Mouse (Mus musculus) megakaryocyte, adult 5-6 weeks (primary cell): ENCODE results near the gene Ccl3. TPM values are rescaled to one million over a fixed set of nuclear protein-coding genes. Genes with fewer than 3 reads are reported as not detected.
A peak's percentile ranks its signal among the peaks of the same experiment; 100 is the strongest.

Experiments used
- ATAC-seq: 2 replicates; pipeline ENCODE4 v1.8.0; 2016; ENCODE audit warnings: mild to moderate bottlenecking, inconsistent platforms; ENCODE audit not compliant: poor library complexity, severe bottlenecking
- total RNA-seq, 2 experiments: library from RNA; stranded (forward) in 1 of 2; stranded (reverse) in 1 of 2; fragments of 153-499, 151-499 nt in 1 of 2; fragments of 221-1000, 200-1000 nt in 1 of 2; gene quantifications; 2 replicates each; pipeline versions ENCODE4 v1.2.3 to v1.2.4; 2015 to 2017

Ccl3 gene
- total RNA-seq, 2 experiments from 2014 or later: 222 to 403 TPM

DNA sequence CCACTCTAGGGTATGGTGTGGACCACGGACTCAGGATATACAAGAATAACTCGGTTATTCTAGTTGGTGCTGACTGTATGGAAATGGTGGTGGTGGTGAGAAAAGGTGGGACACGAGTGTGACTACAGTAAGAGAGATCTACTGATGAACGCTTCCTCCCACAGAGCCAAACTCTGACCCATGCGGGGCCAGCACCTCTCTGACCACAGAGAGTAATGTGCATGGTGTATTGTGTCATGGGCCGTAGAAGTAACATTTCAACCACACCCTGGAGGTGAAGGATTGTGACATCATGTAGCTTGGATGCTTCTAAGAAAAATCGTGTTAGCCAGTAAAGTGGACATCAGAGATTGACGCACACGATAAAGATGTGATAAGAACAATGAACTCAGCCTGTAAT, 20.3 kb downstream of the Ccl3 start:
- ATAC-seq: peak; percentile 89

DNA sequence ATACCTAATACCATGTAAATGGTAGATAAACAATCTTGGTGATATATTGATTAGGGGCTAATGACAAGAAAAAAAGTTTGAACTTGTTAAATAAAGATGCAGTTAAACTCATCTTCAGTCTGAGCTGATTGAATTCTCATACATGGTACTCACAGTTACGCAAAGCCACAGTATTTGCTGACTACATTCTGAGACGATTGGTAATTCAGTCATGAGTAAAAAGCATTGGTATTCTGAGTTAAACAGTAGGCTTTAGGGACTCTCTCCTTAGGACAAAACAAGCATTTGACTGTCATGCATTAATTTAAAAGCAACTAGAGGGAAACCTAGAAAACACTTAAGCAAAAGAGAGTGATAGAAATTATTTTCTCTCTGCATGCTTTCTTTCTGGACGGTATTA, 25.6 kb downstream of the Ccl3 start:
- ATAC-seq: no peak

DNA sequence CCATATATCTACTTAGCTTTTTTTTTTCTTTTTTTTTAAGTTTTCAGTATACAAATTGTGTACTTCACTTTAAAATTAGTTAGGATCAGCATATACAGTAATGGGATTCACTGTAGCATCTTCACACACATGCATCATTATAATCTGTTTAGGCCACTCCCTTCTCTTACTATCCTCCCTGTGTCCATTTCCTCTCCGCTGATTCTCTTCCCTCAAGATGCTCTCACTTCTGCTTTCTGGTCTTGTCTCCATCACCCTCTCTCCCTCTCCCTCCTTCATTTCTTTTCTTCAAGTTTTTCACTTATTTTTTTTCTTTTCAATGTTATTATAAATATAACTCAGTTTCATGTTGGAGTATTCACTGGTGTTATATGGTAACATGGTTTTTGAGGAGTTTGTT, 30.1 kb downstream of the Ccl3 start:
- ATAC-seq: peak; percentile 63

DNA sequence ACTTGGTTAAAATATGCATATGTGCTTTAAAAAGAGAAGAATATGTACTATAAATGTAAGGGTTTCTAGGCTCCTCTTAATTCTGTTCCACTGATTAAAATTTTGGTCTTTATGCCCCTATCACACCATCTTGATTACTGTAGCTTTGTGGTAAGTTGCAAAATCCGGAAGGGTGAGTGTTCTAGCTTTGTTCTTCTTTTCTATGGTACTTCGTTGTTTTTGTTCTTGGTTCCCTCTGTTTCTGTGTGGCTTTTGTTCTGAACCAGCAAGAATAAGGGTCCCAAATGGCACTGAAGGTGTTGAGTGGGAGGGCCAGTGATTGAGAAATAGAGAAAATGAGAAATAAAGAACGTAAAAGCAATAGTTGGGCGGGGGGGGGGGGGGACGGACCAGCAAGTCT, 30.9 kb downstream of the Ccl3 start:
- peak; percentile 73 for ATAC-seq

DNA sequence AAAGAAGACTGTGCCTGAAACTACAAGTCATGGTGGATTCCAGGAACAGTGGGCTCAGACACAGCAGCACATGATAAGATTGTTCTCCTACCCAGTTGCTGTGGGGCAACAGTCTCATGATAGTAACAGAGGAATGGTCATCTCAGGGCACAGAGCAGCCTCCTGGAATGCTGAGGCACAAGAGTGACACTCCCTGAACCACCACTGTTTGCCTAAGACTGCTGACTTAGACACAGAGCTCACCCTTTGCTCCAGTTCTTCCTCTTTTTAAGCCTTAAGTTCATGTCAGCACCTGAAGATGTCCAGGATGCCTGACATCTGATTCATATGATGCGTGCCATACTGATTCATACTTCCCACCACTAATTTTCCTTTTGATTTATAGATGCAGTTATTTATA, 32.6 kb downstream of the Ccl3 start:
- peak; percentile 77 for ATAC-seq

DNA sequence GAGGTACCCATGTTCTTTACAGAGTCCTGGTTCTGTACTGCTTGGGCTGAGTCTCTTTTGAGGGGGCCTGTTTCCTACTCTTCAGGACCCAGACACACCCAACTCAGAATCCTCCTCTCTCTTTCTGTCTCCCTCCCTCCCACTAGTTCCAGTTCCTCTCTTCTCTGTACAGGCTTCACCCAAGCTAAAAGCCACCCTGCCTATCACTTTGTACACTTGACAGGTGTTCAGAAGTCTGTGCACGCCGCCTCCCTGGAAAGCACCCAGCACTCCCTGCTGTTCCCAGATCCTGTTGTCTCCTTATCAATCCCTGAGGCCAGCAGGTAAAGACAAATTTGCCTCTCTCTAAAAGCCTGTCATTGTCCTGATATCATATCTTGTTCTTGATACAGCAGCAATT, 38.3 kb downstream of the Ccl3 start:
- ATAC-seq: peak; percentile 66

DNA sequence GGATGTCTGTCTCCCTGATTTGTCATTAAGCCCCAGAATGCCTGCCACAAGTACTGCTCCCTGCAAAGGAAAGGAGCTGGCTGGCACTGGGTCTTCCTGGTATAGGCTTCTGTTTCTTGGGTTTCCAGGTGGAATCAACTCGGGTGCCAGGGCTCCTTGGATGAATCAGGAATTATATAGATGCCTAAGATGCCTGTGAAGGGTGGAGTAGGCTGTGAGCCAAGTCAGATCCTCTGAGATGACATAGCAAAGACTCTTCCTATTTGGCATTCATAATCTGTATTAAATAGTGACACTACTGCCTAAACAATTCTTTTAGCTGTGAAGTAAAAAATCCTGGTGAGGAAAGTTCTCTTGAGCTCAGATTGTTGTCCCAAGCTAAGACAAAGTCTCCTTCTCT, 42.8 kb downstream of the Ccl3 start:
- no peak for ATAC-seq

DNA sequence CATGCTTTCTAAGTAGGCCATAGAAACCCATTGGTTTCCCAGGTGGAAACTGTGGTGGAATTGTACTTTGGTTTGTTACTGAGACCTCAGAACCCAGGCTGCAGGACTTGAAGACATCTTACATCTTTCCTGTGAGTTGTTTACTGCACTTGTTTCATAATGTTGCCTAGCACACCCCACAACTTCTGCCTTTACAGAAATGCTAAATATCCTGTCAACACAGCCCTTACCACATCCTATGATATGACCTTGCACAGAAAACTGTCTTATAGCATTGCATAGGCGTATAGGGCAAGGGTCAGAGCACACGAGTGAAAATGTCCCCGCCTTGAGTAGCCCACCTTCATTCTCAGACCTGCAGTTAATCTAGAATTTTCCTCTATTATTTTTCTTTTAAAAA, 43.6 kb downstream of the Ccl3 start:
- peak; percentile 79 for ATAC-seq

DNA sequence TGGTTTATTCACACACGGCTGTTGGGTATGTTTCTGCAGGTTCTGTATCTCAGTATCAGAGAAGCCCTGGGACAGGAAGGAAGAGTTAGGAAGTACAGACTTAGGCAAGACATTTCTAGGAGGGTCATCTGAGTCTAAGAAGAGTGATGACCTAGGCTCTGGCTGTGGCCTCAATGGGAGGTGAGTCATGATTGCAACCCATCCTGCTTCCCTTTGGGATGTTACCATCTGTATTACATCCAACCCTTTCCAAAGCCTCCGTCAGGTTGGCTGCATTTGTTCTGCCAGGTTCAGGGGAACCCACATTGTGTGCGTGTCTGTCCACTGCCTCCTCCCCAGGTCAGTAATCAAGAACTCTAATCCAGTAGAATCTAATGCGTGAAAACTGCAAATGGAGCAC, 44.5 kb downstream of the Ccl3 start:
- ATAC-seq: peak; percentile 64

DNA sequence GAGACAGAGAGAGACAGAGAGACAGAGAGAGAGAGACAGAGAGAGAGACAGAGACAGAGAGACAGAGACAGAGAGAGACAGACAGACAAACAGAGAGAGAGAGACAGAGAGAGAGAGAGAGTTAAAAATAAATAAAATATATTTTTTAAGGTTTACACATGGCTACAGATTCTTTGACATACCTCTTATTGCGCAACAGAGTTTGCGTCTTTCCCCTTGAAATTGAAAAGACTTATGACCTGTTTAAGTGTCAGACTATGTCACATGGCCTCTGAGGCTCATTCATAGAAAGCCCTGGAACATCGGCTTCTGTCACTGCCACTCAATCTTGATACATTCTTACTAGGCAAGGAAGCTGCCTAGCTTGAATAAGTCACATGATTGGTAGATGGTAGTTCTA, 45.8 kb downstream of the Ccl3 start:
- ATAC-seq: no peak

DNA sequence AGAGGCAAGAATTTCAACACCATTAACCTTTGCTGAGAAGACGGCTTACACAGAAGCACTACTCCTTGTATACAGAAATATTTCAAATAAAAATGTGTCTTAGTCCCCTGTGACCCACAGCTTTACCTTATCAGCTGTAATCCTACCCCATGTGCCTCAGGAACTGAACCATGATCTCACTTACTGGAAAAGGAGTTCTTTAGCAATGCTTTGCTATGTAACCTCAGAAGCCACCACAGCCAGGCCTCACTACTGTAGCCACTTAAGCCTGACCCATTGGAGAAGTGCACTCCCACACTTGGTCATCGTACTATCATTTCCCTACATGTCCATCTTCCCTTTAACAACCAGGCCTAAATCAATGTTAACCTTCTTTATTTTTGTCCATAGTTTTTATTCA, 48.6 kb downstream of the Ccl3 start:
- ATAC-seq: peak; percentile 19

DNA sequence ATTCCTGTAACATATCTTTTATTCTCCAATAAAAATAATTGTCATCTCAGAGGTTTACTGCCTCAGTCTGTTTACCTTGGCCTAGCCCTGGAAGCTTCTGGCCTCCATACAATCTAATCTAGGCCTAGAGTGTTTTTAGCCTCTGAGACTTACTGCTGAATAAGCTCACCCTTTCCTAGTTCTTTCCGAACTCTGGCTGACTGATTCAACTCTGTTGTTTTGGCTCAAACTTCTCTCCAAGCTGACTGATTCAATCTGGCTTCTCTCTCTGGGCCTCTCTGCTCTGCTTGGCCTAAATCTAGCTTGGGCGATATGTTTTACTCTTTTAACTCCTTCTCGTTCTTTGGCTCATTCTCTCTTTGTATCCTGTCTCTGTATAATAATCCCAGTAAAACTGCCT, 50.2 kb downstream of the Ccl3 start:
- ATAC-seq: no peak

DNA sequence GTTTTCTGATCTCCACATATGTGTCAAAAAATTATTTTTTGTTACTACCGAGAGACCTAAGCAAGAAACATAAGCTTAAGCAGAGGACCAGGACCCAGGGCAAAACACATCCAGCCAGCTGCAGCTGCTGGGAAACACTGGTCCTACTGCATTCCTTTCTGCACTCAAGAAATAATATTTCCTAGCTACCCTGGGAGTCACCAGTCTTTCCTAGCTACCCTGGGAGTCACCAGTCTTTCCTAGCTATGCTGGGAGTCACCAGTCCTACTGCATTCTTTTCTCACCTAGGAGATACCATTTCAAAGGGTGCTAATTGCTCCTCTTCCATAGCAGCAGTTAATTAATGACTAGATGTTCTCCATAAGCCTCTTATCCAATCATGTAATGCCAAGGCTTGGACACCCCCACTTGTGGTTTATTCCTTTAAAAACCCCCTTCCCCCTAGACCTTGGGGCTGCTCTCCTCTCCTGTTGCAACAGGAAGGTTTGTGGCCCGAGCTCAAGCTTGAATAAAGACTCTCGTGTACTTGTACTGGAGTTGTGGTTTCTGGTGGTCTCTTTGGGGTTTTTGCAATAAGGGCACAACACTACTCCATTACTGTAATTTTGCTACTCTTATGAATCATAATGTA, 50.8 kb downstream of the Ccl3 start:
- ATAC-seq: no peak

Other genes starting within 250 kb of the Ccl3 start
- gene Rasl10b, start 240.2 kb downstream of the Ccl3 start, total RNA-seq (2015): not detected in 2 replicates
- gene Rasl10b, start 240.2 kb downstream of the Ccl3 start, total RNA-seq (2017): not detected in 2 replicates
- not detected in 2 replicates for gene Gas2l2, start 219.9 kb downstream of the Ccl3 start, total RNA-seq (2015)
- gene Gas2l2, start 219.9 kb downstream of the Ccl3 start, total RNA-seq (2017): not detected in 2 replicates
- 19.7 and 21.4 TPM in 2 replicates for gene 1700020L24Rik, start 211.7 kb downstream of the Ccl3 start, total RNA-seq (2015)
- gene 1700020L24Rik, start 211.7 kb downstream of the Ccl3 start, total RNA-seq (2017): 44.8 and 55.4 TPM in 2 replicates
- gene Mmp28, start 186.3 kb downstream of the Ccl3 start, total RNA-seq (2015): 6.2 and 8.9 TPM in 2 replicates
- 3.0 and 4.1 TPM in 2 replicates for gene Mmp28, start 186.3 kb downstream of the Ccl3 start, total RNA-seq (2017)
- gene Taf15, start 176.3 kb downstream of the Ccl3 start, total RNA-seq (2015): 44.8 and 54.0 TPM in 2 replicates
- gene Taf15, start 176.3 kb downstream of the Ccl3 start, total RNA-seq (2017): 37.4 and 39.2 TPM in 2 replicates
- not detected in 2 replicates for gene Heatr9, start 127.2 kb downstream of the Ccl3 start, total RNA-seq (2015)
- gene Heatr9, start 127.2 kb downstream of the Ccl3 start, total RNA-seq (2017): not detected in 2 replicates
- 32.1 and 70.7 TPM in 2 replicates for gene Ccl5, start 118.8 kb downstream of the Ccl3 start, total RNA-seq (2015)
- gene Ccl5, start 118.8 kb downstream of the Ccl3 start, total RNA-seq (2017): 7.2 and 11.1 TPM in 2 replicates
- 447 and 459 TPM in 2 replicates for gene Ccl9, start 70.7 kb downstream of the Ccl3 start, total RNA-seq (2015)
- gene Ccl9, start 70.7 kb downstream of the Ccl3 start, total RNA-seq (2017): 282 and 303 TPM in 2 replicates
- 916 and 950 TPM in 2 replicates for gene Ccl6, start 56.3 kb downstream of the Ccl3 start, total RNA-seq (2015)
- gene Ccl6, start 56.3 kb downstream of the Ccl3 start, total RNA-seq (2017): 592 and 639 TPM in 2 replicates
- gene Rpl9-ps1, start 3.7 kb downstream of the Ccl3 start, total RNA-seq (2015): 1.0 TPM in 1 of 2 replicates, not detected in the other
- gene Rpl9-ps1, start 3.7 kb downstream of the Ccl3 start, total RNA-seq (2017): not detected in 2 replicates
- gene Ccl4, start 13.2 kb upstream of the Ccl3 start, total RNA-seq (2015): 36.0 and 59.5 TPM in 2 replicates
- gene Ccl4, start 13.2 kb upstream of the Ccl3 start, total RNA-seq (2017): 36.2 and 51.5 TPM in 2 replicates
- 379 and 412 TPM in 2 replicates for gene Wfdc17, start 54.6 kb upstream of the Ccl3 start, total RNA-seq (2015)
- 127 and 155 TPM in 2 replicates for gene Wfdc17, start 54.6 kb upstream of the Ccl3 start, total RNA-seq (2017)
- gene Wfdc18, start 59.7 kb upstream of the Ccl3 start, total RNA-seq (2015): 1.4 and 6.2 TPM in 2 replicates
- 1.3 and 3.9 TPM in 2 replicates for gene Wfdc18, start 59.7 kb upstream of the Ccl3 start, total RNA-seq (2017)
- gene Wfdc21, start 97.6 kb upstream of the Ccl3 start, total RNA-seq (2015): 528 and 641 TPM in 2 replicates
- gene Wfdc21, start 97.6 kb upstream of the Ccl3 start, total RNA-seq (2017): 492 and 635 TPM in 2 replicates
- 13.0 and 17.0 TPM in 2 replicates for gene Heatr6, start 104.3 kb upstream of the Ccl3 start, total RNA-seq (2015)
- 13.2 and 19.8 TPM in 2 replicates for gene Heatr6, start 104.3 kb upstream of the Ccl3 start, total RNA-seq (2017)
- not detected in 2 replicates for gene Hnf1b, start 200.7 kb upstream of the Ccl3 start, total RNA-seq (2015)
- gene Hnf1b, start 200.7 kb upstream of the Ccl3 start, total RNA-seq (2017): not detected in 2 replicates